Mouse (Mus musculus): ENCODE data around the gene Lrtm2. TPM values are rescaled to one million over a fixed set of nuclear protein-coding genes. Genes with fewer than 3 reads are reported as not detected.
"Not testable (repeated sequence)": the region's sequence is repeated elsewhere in the genome, so short reads cannot be mapped to it uniquely, and the experiment has no call there.

The Lrtm2 gene
- 10 to 100 TPM; 23.9 to 29.7 TPM for total RNA-seq (2021)
- long read RNA-seq, experiment 1, partial matches to known transcripts, result 1 of 3 reads
- long read RNA-seq, experiment 1, other reads (novel, unspliced or antisense), result 1 of 3 reads
- long read RNA-seq, experiment 2, partial matches to known transcripts, result 1 of 3 reads
- long read RNA-seq, experiment 2, other reads (novel, unspliced or antisense), result 1 of 3 reads

- peak in 1 of 2 experiments; percentile 50 for DNase-seq (ENCODE audit: low spot score in 2 of 2)
Measured at GRCm38 (mm10) chr6:119330506-119330905, at the start of gene Lrtm2. Lrtm2 (minus strand) TSS chr6:119330766.

- DNase-seq (ENCODE audit: low spot score in 2 of 2), result no peak
Measured at GRCm38 (mm10) chr6:119378631-119379030, 48.1 kb upstream of the Lrtm2 start.

GRCm38 (mm10) chr6:119377613-119378012, 47.0 kb upstream of the Lrtm2 start:
- no peak for DNase-seq (ENCODE audit: low spot score in 2 of 2)

- no peak for DNase-seq (ENCODE audit: low spot score in 2 of 2)
Measured at GRCm38 (mm10) chr6:119375035-119375434, 44.5 kb upstream of the Lrtm2 start.

- no peak for DNase-seq (ENCODE audit: low spot score in 2 of 2)
Measured at GRCm38 (mm10) chr6:119373000-119373705, 42.6 kb upstream of the Lrtm2 start.

GRCm38 (mm10) chr6:119372237-119372636, 41.7 kb upstream of the Lrtm2 start:
- DNase-seq (ENCODE audit: low spot score in 2 of 2), result no peak

- DNase-seq (ENCODE audit: low spot score in 2 of 2), result no peak
Measured at GRCm38 (mm10) chr6:119371624-119372023, 41.1 kb upstream of the Lrtm2 start.

- DNase-seq (ENCODE audit: low spot score in 2 of 2), result no peak
Measured at GRCm38 (mm10) chr6:119367382-119367781, 36.8 kb upstream of the Lrtm2 start.

GRCm38 (mm10) chr6:119366800-119367199, 36.2 kb upstream of the Lrtm2 start:
- DNase-seq (ENCODE audit: low spot score in 2 of 2), result not testable (repeated sequence)

- DNase-seq (ENCODE audit: low spot score in 2 of 2), result no peak
Measured at GRCm38 (mm10) chr6:119363593-119363992, 33.0 kb upstream of the Lrtm2 start.

GRCm38 (mm10) chr6:119360925-119361702, 30.5 kb upstream of the Lrtm2 start:
- no peak for DNase-seq (ENCODE audit: low spot score in 2 of 2)

GRCm38 (mm10) chr6:119360250-119360649, 29.7 kb upstream of the Lrtm2 start:
- not testable (repeated sequence) for DNase-seq (ENCODE audit: low spot score in 2 of 2)

GRCm38 (mm10) chr6:119358020-119358571, 27.5 kb upstream of the Lrtm2 start:
- DNase-seq (ENCODE audit: low spot score in 2 of 2), result no peak

GRCm38 (mm10) chr6:119352501-119352900, 21.9 kb upstream of the Lrtm2 start:
- DNase-seq (ENCODE audit: low spot score in 2 of 2), result no peak

GRCm38 (mm10) chr6:119351656-119352055, 21.1 kb upstream of the Lrtm2 start:
- DNase-seq (ENCODE audit: low spot score in 2 of 2), result no peak

GRCm38 (mm10) chr6:119350703-119351198, 20.2 kb upstream of the Lrtm2 start:
- DNase-seq (ENCODE audit: low spot score in 2 of 2), result no peak

- DNase-seq (ENCODE audit: low spot score in 2 of 2), result peak; percentile 86 to 92
Measured at GRCm38 (mm10) chr6:119348234-119348633, 17.7 kb upstream of the Lrtm2 start.

- DNase-seq (ENCODE audit: low spot score in 2 of 2), result no peak
Measured at GRCm38 (mm10) chr6:119347813-119348212, 17.2 kb upstream of the Lrtm2 start.

- DNase-seq (ENCODE audit: low spot score in 2 of 2), result no peak
Measured at GRCm38 (mm10) chr6:119346257-119346656, 15.7 kb upstream of the Lrtm2 start.

GRCm38 (mm10) chr6:119341409-119341808, 10.8 kb upstream of the Lrtm2 start:
- DNase-seq (ENCODE audit: low spot score in 2 of 2), result peak in 1 of 2 experiments; percentile 66

GRCm38 (mm10) chr6:119338121-119338912, 7.8 kb upstream of the Lrtm2 start:
- no peak for DNase-seq (ENCODE audit: low spot score in 2 of 2)

Measured in layer of hippocampus, postnatal 14 days (tissue).